Mouse (Mus musculus) heart, embryonic 13.5 days (tissue): Measurements from ENCODE around the gene Lrrc75a. TPM values are rescaled to one million over a fixed set of nuclear protein-coding genes. Genes with fewer than 3 reads are reported as not detected.

Experiments used
- ATAC-seq: fragments of 200-750 bp; cut with Nextera tagmentation; 2 replicates; pipeline ENCODE4 v1.8.0; 2017; ENCODE audit warnings: moderate TSS enrichment; ENCODE audit not compliant: insufficient number of reproducible peaks, low FRiP score, low TSS enrichment; ENCODE audit errors: extremely low read depth
- H3K27ac ChIP-seq: fragments of 300-500 bp; sonication (generic); replicated peaks from 2 replicates; pipeline ENCODE4 v1.5.1; 2015; ENCODE audit warnings: moderate library complexity, mild to moderate bottlenecking, inconsistent platforms
- H3K27me3 ChIP-seq: fragments of 300-500 bp; sonication (generic); replicated peaks from 2 replicates; pipeline ENCODE4 v1.6.1; 2015; ENCODE audit warnings: mild to moderate bottlenecking, inconsistent platforms
- H3K36me3 ChIP-seq: fragments of 300-500 bp; sonication (generic); 2 replicates; pipeline ENCODE4 v1.6.1; 2015; ENCODE audit warnings: mild to moderate bottlenecking, inconsistent platforms
- H3K4me1 ChIP-seq: fragments of 300-500 bp; sonication (generic); 2 replicates; pipeline ENCODE4 v1.6.1; 2015; ENCODE audit warnings: inconsistent platforms
- H3K4me2 ChIP-seq: fragments of 300-500 bp; sonication (generic); 2 replicates; pipeline ENCODE4 v1.6.1; 2015; ENCODE audit warnings: inconsistent platforms, mild to moderate bottlenecking, moderate library complexity
- H3K4me3 ChIP-seq: fragments of 300-500 bp; sonication (generic); 2 replicates; pipeline ENCODE4 v1.5.1; 2015; ENCODE audit warnings: moderate library complexity, mild to moderate bottlenecking, inconsistent platforms
- H3K9ac ChIP-seq: fragments of 300-500 bp; sonication (generic); 2 replicates; pipeline ENCODE4 v1.6.1; 2015; ENCODE audit warnings: inconsistent platforms, mild to moderate bottlenecking, moderate library complexity
- H3K9me3 ChIP-seq: fragments of 300-500 bp; sonication (generic); 2 replicates; pipeline ENCODE4 v1.6.1; 2016; ENCODE audit warnings: inconsistent platforms
- WGBS: fragments of 180-500 bp; shearing (Covaris S2); methylation state at CpG from one replicate; pipeline ENCODE4 v1.1.7; 2015; ENCODE audit warnings: mixed read lengths; 5-methylcytosine and 5-hydroxymethylcytosine counted together
- polyA plus RNA-seq: library from polyadenylated mRNA; unstranded; fragments of >200 nt; fragmentation: Nextera tagmentation; extraction: Ambion mirVana; gene quantifications from 2 replicates; pipeline ENCODE4 v1.2.1, GENCODE M21; 2015

Gene Lrrc75a
- polyA plus RNA-seq, 1 experiment from 2014 or later = 14.3 TPM

DNA sequence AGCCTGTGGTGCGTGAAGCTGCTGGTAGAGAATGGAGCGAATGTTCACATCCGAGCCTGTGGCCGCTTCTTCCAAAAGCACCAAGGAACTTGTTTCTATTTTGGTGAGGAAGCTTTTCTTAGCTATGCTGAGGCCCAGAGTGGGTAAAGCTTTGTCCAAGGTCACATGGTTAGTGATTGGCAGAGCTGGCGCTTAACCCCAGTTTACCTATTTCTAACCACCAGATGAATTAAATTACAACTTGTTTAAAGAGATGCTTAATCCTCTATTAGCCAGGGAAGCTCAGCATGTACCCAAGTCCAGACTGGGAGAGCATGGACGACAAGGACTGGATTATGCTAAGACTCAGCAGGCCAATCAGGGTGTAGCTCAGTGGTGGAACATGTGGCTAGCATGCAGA, 65.3 kb downstream of the Lrrc75a start:
- ATAC-seq = no peak
- H3K27me3 ChIP-seq = no peaks in the 10 kb centered on the region; the same call in 1 of the 2 replicates
- peak overlapping the region; percentile 52 for H3K4me2 ChIP-seq
- peak overlapping the region; percentile 65 for H3K9ac ChIP-seq
- peak overlapping the region; percentile 18 for H3K4me3 ChIP-seq
- peaks cover 11% of the 10 kb centered on the region for H3K4me1 ChIP-seq
- H3K27ac ChIP-seq = peak overlapping the region; percentile 43
- H3K36me3 ChIP-seq = peaks cover 4% of the 10 kb centered on the region
- WGBS = 63% methylated on average over 6 of the region's 6 CpGs
- no peaks in the 10 kb centered on the region for H3K9me3 ChIP-seq

- Histone ChIP-seq H3K27ac (no peak overlapping the region), H3K36me3 (no peaks in the 10 kb centered on the region; the same call in 1 of the 2 replicates), H3K4me1 (peaks cover 9% of the 10 kb centered on the region), H3K4me2 (peak overlapping the region; percentile 80), H3K27me3 (no peaks in the 10 kb centered on the region; the same call in 1 of the 2 replicates), H3K4me3 (peak overlapping the region; percentile 55), H3K9ac (peak overlapping the region; percentile 69), H3K9me3 (no peaks in the 10 kb centered on the region)
- 51% methylated on average over 16 of the region's 16 CpGs for WGBS
- ATAC-seq = no peak
Observed at GRCm38 (mm10) chr11:62576530-62577152, 71.7 kb downstream of the Lrrc75a start.

GRCm38 (mm10) chr11:62575659-62576438, 72.5 kb downstream of the Lrrc75a start:
- peak overlapping the region; percentile 55 for H3K4me3 ChIP-seq
- H3K4me1 ChIP-seq = peaks cover 9% of the 10 kb centered on the region
- peak overlapping the region; percentile 80 for H3K4me2 ChIP-seq
- H3K9me3 ChIP-seq = no peaks in the 10 kb centered on the region
- ATAC-seq = peak; percentile 75
- H3K27ac ChIP-seq = no peak overlapping the region
- WGBS = 5% methylated on average over 27 of the region's 27 CpGs
- peak overlapping the region; percentile 69 for H3K9ac ChIP-seq
- H3K27me3 ChIP-seq = no peaks in the 10 kb centered on the region; the same call in 1 of the 2 replicates
- no peaks in the 10 kb centered on the region for H3K36me3 ChIP-seq

DNA sequence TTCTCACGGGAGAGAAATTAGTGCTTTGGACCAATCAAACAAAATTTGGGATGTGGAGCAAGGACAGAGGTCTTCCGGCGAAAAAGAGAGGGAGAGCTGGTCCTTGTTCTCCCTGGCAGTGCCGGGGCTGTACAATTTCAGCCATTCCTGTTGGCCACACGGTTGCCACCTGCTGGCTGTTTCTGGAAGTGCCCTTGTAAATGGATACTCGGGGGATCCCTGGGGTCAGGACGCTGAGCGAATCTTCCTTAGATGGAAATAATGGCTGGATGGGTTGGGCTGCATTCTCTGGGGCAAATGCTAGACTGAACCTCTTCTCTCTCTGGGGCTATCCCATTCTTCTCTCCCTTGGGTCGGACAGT, 73.0 kb downstream of the Lrrc75a start:
- no peaks in the 10 kb centered on the region for H3K36me3 ChIP-seq
- H3K9ac ChIP-seq = peak overlapping the region; percentile 69
- no peak overlapping the region for H3K27ac ChIP-seq
- H3K4me2 ChIP-seq = peak overlapping the region; percentile 80
- peak overlapping the region; percentile 55 for H3K4me3 ChIP-seq
- ATAC-seq = peak; percentile 63; the same call in 1 of the 2 replicates
- H3K27me3 ChIP-seq = no peaks in the 10 kb centered on the region; the same call in 1 of the 2 replicates
- peaks cover 9% of the 10 kb centered on the region for H3K4me1 ChIP-seq
- no peaks in the 10 kb centered on the region for H3K9me3 ChIP-seq
- 2% methylated on average over 9 of the region's 9 CpGs for WGBS

DNA sequence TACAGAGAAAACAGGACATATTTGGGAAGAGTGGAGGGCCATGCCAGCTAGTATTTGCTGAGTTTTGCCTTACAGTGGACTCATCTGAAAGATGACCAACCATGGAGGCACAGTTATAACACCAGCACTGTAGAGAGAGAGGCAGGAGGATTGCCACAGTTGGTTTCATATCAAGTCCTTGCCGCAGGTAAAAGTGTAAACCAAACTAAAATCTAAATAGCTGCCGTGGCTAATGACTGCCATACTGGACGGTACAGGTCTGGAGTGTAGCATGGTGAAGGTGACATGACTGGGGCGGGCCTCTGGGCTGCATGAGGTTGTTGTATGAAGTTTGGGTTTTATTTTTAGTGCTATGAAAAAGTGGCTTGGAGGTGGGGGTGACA, 73.6 kb downstream of the Lrrc75a start:
- Histone ChIP-seq H3K4me3 (no peak overlapping the region), H3K36me3 (no peaks in the 10 kb centered on the region), H3K27ac (no peak overlapping the region), H3K4me1 (peaks cover 9% of the 10 kb centered on the region), H3K9ac (no peak overlapping the region), H3K9me3 (no peaks in the 10 kb centered on the region), H3K4me2 (peak overlapping the region; percentile 80), H3K27me3 (no peaks in the 10 kb centered on the region; the same call in 1 of the 2 replicates)
- WGBS = 73% methylated on average over 4 of the region's 4 CpGs
- ATAC-seq = no peak

DNA sequence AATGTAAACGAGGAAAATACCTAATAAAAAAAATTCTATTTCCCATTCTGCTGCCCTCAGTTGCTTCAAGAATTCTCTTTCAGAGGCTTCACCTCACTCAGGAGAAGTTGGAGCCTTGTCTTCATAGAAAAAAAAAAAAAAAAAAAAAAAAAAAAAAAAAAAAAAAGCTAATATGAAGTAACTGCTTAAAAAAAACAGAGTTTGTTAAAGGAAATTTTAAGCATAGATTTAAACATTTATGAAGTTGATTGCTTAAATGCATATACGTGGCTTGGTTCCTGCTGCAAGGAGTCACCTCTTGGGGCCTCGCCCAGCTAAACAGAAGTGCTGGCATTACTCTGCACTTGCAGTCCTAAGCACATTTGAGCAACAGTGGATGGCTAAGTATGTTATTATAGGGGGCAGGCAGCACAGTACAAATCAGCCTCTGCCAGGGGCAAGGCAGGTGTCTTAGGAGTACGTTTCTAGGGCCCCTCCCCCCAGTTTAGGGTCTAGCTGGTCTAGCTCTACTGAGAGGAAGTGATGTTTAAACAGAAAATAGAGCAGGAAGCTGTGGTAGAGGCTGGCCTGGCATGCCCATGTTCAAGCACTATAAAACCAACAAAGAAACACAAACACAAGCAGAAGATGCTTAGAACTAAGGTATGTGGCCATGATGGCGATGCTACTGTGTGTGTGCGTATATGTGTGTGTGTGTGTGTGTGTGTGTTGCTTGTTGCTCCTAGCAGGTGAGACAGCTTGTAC, 74.2 kb downstream of the Lrrc75a start, which contains the start of gene Trpv2:
Gene Trpv2, plus strand, starts transcription at position 528 of the 744 bp plus-strand sequence.
- Histone ChIP-seq H3K9ac (peak within 1 kb of the TSS; percentile 69), H3K36me3 (no peaks in the 10 kb centered on the region), H3K27me3 (no peaks in the 10 kb centered on the region; the same call in 1 of the 2 replicates), H3K27ac (no peak within 1 kb of the TSS), H3K4me2 (peak within 1 kb of the TSS; percentile 80), H3K4me3 (peak within 1 kb of the TSS; percentile 55), H3K4me1 (peaks cover 9% of the 10 kb centered on the region), H3K9me3 (no peaks in the 10 kb centered on the region)
- ATAC-seq = no peak
- WGBS = 74% methylated on average over 6 of the region's 6 CpGs

DNA sequence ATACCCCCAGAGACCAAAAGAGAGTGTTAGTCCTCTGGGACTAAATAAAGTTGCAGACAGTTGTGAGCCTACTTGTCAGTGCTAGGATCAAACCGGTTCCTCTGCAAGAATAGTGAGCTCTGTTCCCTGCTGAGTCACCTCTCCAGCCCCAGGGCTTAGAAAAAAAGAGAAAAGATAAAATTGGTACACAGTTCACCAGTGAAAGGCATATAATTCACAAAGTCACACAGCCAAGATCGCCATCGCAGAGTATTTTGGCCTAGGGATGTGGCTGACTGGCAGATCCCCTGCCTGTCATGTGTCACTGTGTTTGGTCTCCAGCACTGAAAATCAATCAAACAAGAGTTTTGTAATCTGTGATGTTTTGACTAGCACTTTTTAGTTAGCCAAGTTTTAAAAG, 80.0 kb downstream of the Lrrc75a start:
- H3K4me1 ChIP-seq = 0 out of 2 replicates have a peak, but pooled peaks cover 3% of the 10 kb centered on the region
- 74% methylated on average over 3 of the region's 3 CpGs for WGBS
- H3K9me3 ChIP-seq = no peaks in the 10 kb centered on the region
- no peak for ATAC-seq
- H3K9ac ChIP-seq = no peak overlapping the region
- no peak overlapping the region for H3K4me3 ChIP-seq
- H3K27ac ChIP-seq = no peak overlapping the region
- no peak overlapping the region for H3K4me2 ChIP-seq
- no peaks in the 10 kb centered on the region for H3K36me3 ChIP-seq
- H3K27me3 ChIP-seq = no peaks in the 10 kb centered on the region

- H3K4me3 ChIP-seq = no peak overlapping the region
- H3K9ac ChIP-seq = no peak overlapping the region
- H3K4me2 ChIP-seq = no peak overlapping the region
- H3K4me1 ChIP-seq = 0 out of 2 replicates have a peak, but pooled peaks cover 3% of the 10 kb centered on the region
- 0 out of 2 replicates have a peak, but pooled peaks cover 4% of the 10 kb centered on the region for H3K27me3 ChIP-seq
- H3K27ac ChIP-seq = no peak overlapping the region
- no peaks in the 10 kb centered on the region for H3K36me3 ChIP-seq
- no peaks in the 10 kb centered on the region for H3K9me3 ChIP-seq
- 32% methylated on average over 1 of the region's 1 CpGs for WGBS
- ATAC-seq = no peak
Observed at GRCm38 (mm10) chr11:62566211-62566610, 82.1 kb downstream of the Lrrc75a start.

GRCm38 (mm10) chr11:62565747-62566146, 82.6 kb downstream of the Lrrc75a start:
- ATAC-seq = no peak
- 0 out of 2 replicates have a peak, but pooled peaks cover 3% of the 10 kb centered on the region for H3K4me1 ChIP-seq
- H3K9me3 ChIP-seq = no peaks in the 10 kb centered on the region
- 56% methylated on average over 7 of the region's 7 CpGs for WGBS
- H3K27ac ChIP-seq = no peak overlapping the region
- no peak overlapping the region for H3K4me3 ChIP-seq
- H3K4me2 ChIP-seq = no peak overlapping the region
- H3K27me3 ChIP-seq = 0 out of 2 replicates have a peak, but pooled peaks cover 4% of the 10 kb centered on the region
- H3K36me3 ChIP-seq = no peaks in the 10 kb centered on the region
- no peak overlapping the region for H3K9ac ChIP-seq

DNA sequence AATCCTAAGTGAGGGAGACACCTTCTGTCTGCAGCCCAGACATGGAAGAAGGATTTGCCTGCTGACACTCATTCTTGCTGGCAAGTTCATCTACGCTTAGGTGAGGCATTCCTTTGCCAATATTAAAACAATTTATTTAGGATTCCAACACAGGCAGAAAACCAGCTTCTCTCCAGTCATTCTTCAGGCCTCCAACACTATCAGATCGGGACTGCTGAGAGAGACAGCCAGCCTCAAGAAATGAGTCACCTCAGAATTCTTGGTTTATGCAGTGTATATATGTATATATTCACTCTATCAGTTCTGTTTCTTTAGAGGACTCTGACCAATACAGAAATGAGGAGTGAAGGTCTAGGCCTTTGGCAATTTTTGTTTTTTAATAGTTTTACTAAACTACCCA, 84.7 kb downstream of the Lrrc75a start:
- no peak overlapping the region for H3K9ac ChIP-seq
- ATAC-seq = no peak
- WGBS = 70% methylated on average over 2 of the region's 2 CpGs
- H3K9me3 ChIP-seq = no peaks in the 10 kb centered on the region
- H3K27ac ChIP-seq = no peak overlapping the region
- H3K27me3 ChIP-seq = 0 out of 2 replicates have a peak, but pooled peaks cover 4% of the 10 kb centered on the region
- no peaks in the 10 kb centered on the region for H3K36me3 ChIP-seq
- H3K4me1 ChIP-seq = peaks cover 11% of the 10 kb centered on the region
- H3K4me3 ChIP-seq = no peak overlapping the region
- no peak overlapping the region for H3K4me2 ChIP-seq
